Mouse (Mus musculus) small intestine, adult 2 months (tissue): ENCODE results near the gene Parva. TPM values are rescaled to one million over a fixed set of nuclear protein-coding genes. Genes with fewer than 3 reads are reported as not detected.

Source experiments
- H3K27ac ChIP-seq: fragments of 200-500 bp; 2 replicates; pipeline ENCODE4 v1.5.1; 2012; ENCODE audit warnings: low read depth, low read length, control low read depth, inconsistent platforms; ENCODE audit not compliant: insufficient read depth
- H3K27me3 ChIP-seq: fragments of 200-500 bp; 2 replicates; pipeline ENCODE4 v1.6.1; 2012; ENCODE audit warnings: mild to moderate bottlenecking, moderate library complexity, low read length, inconsistent platforms; ENCODE audit not compliant: control insufficient read depth, insufficient read depth
- H3K36me3 ChIP-seq: fragments of 200-500 bp; 2 replicates; pipeline ENCODE4 v1.6.1; 2012; ENCODE audit warnings: mild to moderate bottlenecking, low read length, control low read depth, inconsistent platforms; ENCODE audit not compliant: control insufficient read depth, insufficient read depth
- H3K4me1 ChIP-seq: fragments of 200-500 bp; 2 replicates; pipeline ENCODE4 v1.6.1; 2012; ENCODE audit warnings: low read length, inconsistent platforms, mixed read lengths; ENCODE audit not compliant: control insufficient read depth, insufficient read depth, insufficient read length
- H3K4me3 ChIP-seq: fragments of 200-500 bp; 2 replicates; pipeline ENCODE4 v1.5.1; 2012; ENCODE audit warnings: low read depth, mild to moderate bottlenecking, control low read depth, inconsistent platforms, low read length, moderate library complexity
- CTCF ChIP-seq: fragments of 200-500 bp; IDR thresholded peaks from 2 replicates; pipeline ENCODE4 v1.5.1; 2012; ENCODE audit warnings: low read depth, mild to moderate bottlenecking, control low read depth, inconsistent platforms, low read length, moderate library complexity, mixed read lengths; ENCODE audit not compliant: insufficient replicate concordance, insufficient read length; ENCODE audit errors: extremely low read depth
- POLR2A ChIP-seq: fragments of 200-500 bp; IDR thresholded peaks from 2 replicates; pipeline ENCODE4 v1.6.1; 2012; ENCODE audit warnings: low read depth, mild to moderate bottlenecking, control low read depth, inconsistent platforms, low read length, moderate library complexity
- WGBS: fragments of 180-500 bp; shearing (Covaris S2); methylation state at CpG from one replicate; pipeline ENCODE4 v1.1.7; 2018; 5-methylcytosine and 5-hydroxymethylcytosine counted together
- polyA plus RNA-seq: library from polyadenylated mRNA; depleted of rRNA; stranded (reverse); fragments of >200 nt; gene quantifications from 2 replicates; pipeline ENCODE4 v1.2.3, GENCODE M21; 2012

Gene Parva
- polyA plus RNA-seq, 1 experiment: 13.6 TPM

GRCm38 (mm10) chr7:112472708-112473281, 45.5 kb downstream of the Parva start:
- H3K27me3 ChIP-seq: no peaks in the 10 kb centered on the region
- H3K4me1 ChIP-seq: no peaks in the 10 kb centered on the region; the same call in none of the 2 replicates
- H3K36me3 ChIP-seq: no peaks in the 10 kb centered on the region
- 84% methylated on average over 9 of the region's 9 CpGs for WGBS
- H3K27ac ChIP-seq: no peak overlapping the region
- no peak for TF ChIP-seq POLR2A
- TF ChIP-seq CTCF: no peak
- H3K4me3 ChIP-seq: no peak overlapping the region

GRCm38 (mm10) chr7:112473649-112474435, 46.5 kb downstream of the Parva start:
- Histone ChIP-seq H3K36me3 (no peaks in the 10 kb centered on the region), H3K4me1 (no peaks in the 10 kb centered on the region; the same call in none of the 2 replicates), H3K27me3 (no peaks in the 10 kb centered on the region), H3K27ac (no peak overlapping the region), H3K4me3 (no peak overlapping the region)
- 58% methylated on average over 14 of the region's 14 CpGs for WGBS
- TF ChIP-seq CTCF (no peak), POLR2A (no peak)

- 63% methylated on average over 6 of the region's 6 CpGs for WGBS
- Histone ChIP-seq H3K4me1 (no peaks in the 10 kb centered on the region; the same call in 1 of the 2 replicates), H3K27ac (no peak overlapping the region), H3K27me3 (no peaks in the 10 kb centered on the region), H3K4me3 (no peak overlapping the region), H3K36me3 (no peaks in the 10 kb centered on the region)
- no peak for TF ChIP-seq CTCF
- no peak for TF ChIP-seq POLR2A
These were observed 51.8 kb downstream of the Parva start for GRCm38 (mm10) chr7:112479116-112479515.

GRCm38 (mm10) chr7:112481031-112481430, 53.7 kb downstream of the Parva start:
- TF ChIP-seq CTCF (no peak), POLR2A (no peak)
- no peaks in the 10 kb centered on the region for H3K36me3 ChIP-seq
- WGBS: 88% methylated on average over 1 of the region's 1 CpGs
- no peak overlapping the region for H3K4me3 ChIP-seq
- H3K27me3 ChIP-seq: no peaks in the 10 kb centered on the region
- H3K4me1 ChIP-seq: no peaks in the 10 kb centered on the region
- no peak overlapping the region for H3K27ac ChIP-seq

GRCm38 (mm10) chr7:112482572-112482971, 55.3 kb downstream of the Parva start:
- Histone ChIP-seq H3K4me1 (no peaks in the 10 kb centered on the region), H3K36me3 (no peaks in the 10 kb centered on the region), H3K27ac (no peak overlapping the region), H3K4me3 (no peak overlapping the region), H3K27me3 (no peaks in the 10 kb centered on the region)
- no peak for TF ChIP-seq POLR2A
- no peak for TF ChIP-seq CTCF
- 91% methylated on average over 7 of the region's 7 CpGs for WGBS

- WGBS: 65% methylated on average over 2 of the region's 2 CpGs
- Histone ChIP-seq H3K36me3 (no peaks in the 10 kb centered on the region), H3K4me3 (no peak overlapping the region), H3K27ac (no peak overlapping the region), H3K27me3 (no peaks in the 10 kb centered on the region), H3K4me1 (no peaks in the 10 kb centered on the region)
- no peak for TF ChIP-seq CTCF
- TF ChIP-seq POLR2A: no peak
These were observed 56.1 kb downstream of the Parva start for GRCm38 (mm10) chr7:112483382-112483781.

- 75% methylated on average over 2 of the region's 2 CpGs for whole genome bisulfite sequencing
- H3K36me3 ChIP-seq: no peaks in the 10 kb centered on the region
- H3K4me3 ChIP-seq: no peak overlapping the region
- TF ChIP-seq POLR2A (no peak), CTCF (no peak)
- H3K4me1 ChIP-seq: no peaks in the 10 kb centered on the region; the same call in 1 of the 2 replicates
- no peak overlapping the region for H3K27ac ChIP-seq
- no peaks in the 10 kb centered on the region for H3K27me3 ChIP-seq
These were observed 63.5 kb downstream of the Parva start for GRCm38 (mm10) chr7:112490825-112491224.
